Mouse (Mus musculus): ENCODE measurements around the gene 1500009C09Rik.
A peak's percentile ranks its signal among the peaks of the same experiment; 100 is the strongest.

1500009C09Rik gene

GRCm38 (mm10) chr15:82247131-82247776 is 4.9 kb upstream of the 1500009C09Rik start:
- no peak for DNase-seq (ENCODE audit: low read depth, low spot score)

GRCm38 (mm10) chr15:82251579-82251978 is 618 bp upstream of the 1500009C09Rik start:
- DNase-seq (ENCODE audit: low read depth, low spot score): no peak

GRCm38 (mm10) chr15:82255248-82255647 is 3.1 kb downstream of the 1500009C09Rik start:
- DNase-seq (ENCODE audit: low read depth, low spot score): no peak

GRCm38 (mm10) chr15:82255944-82256383 is 3.8 kb downstream of the 1500009C09Rik start:
- DNase-seq (ENCODE audit: low read depth, low spot score): peak; percentile 27

- DNase-seq (ENCODE audit: low read depth, low spot score): peak; percentile 56
Measured at GRCm38 (mm10) chr15:82259510-82259909, 7.3 kb downstream of the 1500009C09Rik start.

GRCm38 (mm10) chr15:82266356-82266755 is 14.2 kb downstream of the 1500009C09Rik start:
- peak; percentile 44 for DNase-seq (ENCODE audit: low read depth, low spot score)

GRCm38 (mm10) chr15:82268185-82268584 is 16.0 kb downstream of the 1500009C09Rik start:
- DNase-seq (ENCODE audit: low read depth, low spot score): no peak

- no peak for DNase-seq (ENCODE audit: low read depth, low spot score)
Measured at GRCm38 (mm10) chr15:82268783-82269182, 16.6 kb downstream of the 1500009C09Rik start.

GRCm38 (mm10) chr15:82271201-82271600 is 19.0 kb downstream of the 1500009C09Rik start:
- DNase-seq (ENCODE audit: low read depth, low spot score): peak; percentile 69

- DNase-seq (ENCODE audit: low read depth, low spot score): no peak
Measured at GRCm38 (mm10) chr15:82272295-82272694, 20.1 kb downstream of the 1500009C09Rik start.

GRCm38 (mm10) chr15:82274593-82274926 is 22.4 kb downstream of the 1500009C09Rik start, which contains the start of gene Sept3:
Gene Sept3, plus strand, starts transcription at chr15:82274893.
- DNase-seq (ENCODE audit: low read depth, low spot score): no peak

- DNase-seq (ENCODE audit: low read depth, low spot score): peak; percentile 41
Measured at GRCm38 (mm10) chr15:82274927-82275901, 23.0 kb downstream of the 1500009C09Rik start.

GRCm38 (mm10) chr15:82277591-82277990 is 25.4 kb downstream of the 1500009C09Rik start:
- no peak for DNase-seq (ENCODE audit: low read depth, low spot score)

GRCm38 (mm10) chr15:82280638-82281037 is 28.4 kb downstream of the 1500009C09Rik start:
- DNase-seq (ENCODE audit: low read depth, low spot score): no peak

GRCm38 (mm10) chr15:82286157-82286556 is 34.0 kb downstream of the 1500009C09Rik start:
- no peak for DNase-seq (ENCODE audit: low read depth, low spot score)

- DNase-seq (ENCODE audit: low read depth, low spot score): no peak
Measured at GRCm38 (mm10) chr15:82290252-82290651, 38.1 kb downstream of the 1500009C09Rik start.

- no peak for DNase-seq (ENCODE audit: low read depth, low spot score)
Measured at GRCm38 (mm10) chr15:82292851-82293250, 40.7 kb downstream of the 1500009C09Rik start.

- peak; percentile 36 for DNase-seq (ENCODE audit: low read depth, low spot score)
Measured at GRCm38 (mm10) chr15:82293271-82293711, 41.1 kb downstream of the 1500009C09Rik start.

- peak; percentile 8 for DNase-seq (ENCODE audit: low read depth, low spot score)
Measured at GRCm38 (mm10) chr15:82294059-82294458, 41.9 kb downstream of the 1500009C09Rik start.

- DNase-seq (ENCODE audit: low read depth, low spot score): no peak
Measured at GRCm38 (mm10) chr15:82298764-82299561, 46.8 kb downstream of the 1500009C09Rik start, which contains the start of gene Wbp2nl. Gene Wbp2nl, plus strand, starts transcription at chr15:82298954.

GRCm38 (mm10) chr15:82307107-82307506 is 54.9 kb downstream of the 1500009C09Rik start:
- DNase-seq (ENCODE audit: low read depth, low spot score): no peak

All from embryo, embryonic 11.5 days (tissue).